Mouse (Mus musculus) embryonic facial prominence, embryonic 12.5 days (tissue): ENCODE data around the gene Ankrd27. TPM values are rescaled to one million over a fixed set of nuclear protein-coding genes. Genes with fewer than 3 reads are reported as not detected.

ENCODE experiments used
- ATAC-seq: fragments of 200-750 bp; cut with Nextera tagmentation; 2 replicates; pipeline ENCODE4 v1.8.0; 2017; ENCODE audit not compliant: insufficient number of reproducible peaks, insufficient read depth, low FRiP score, low TSS enrichment
- H3K27ac ChIP-seq: fragments of 300-500 bp; sonication (generic); 2 replicates; pipeline ENCODE4 v1.5.1; 2016; ENCODE audit warnings: mild to moderate bottlenecking
- H3K27me3 ChIP-seq: fragments of 300-500 bp; sonication (generic); 2 replicates; pipeline ENCODE4 v1.6.1; 2016; ENCODE audit warnings: mild to moderate bottlenecking, moderate library complexity
- H3K36me3 ChIP-seq: fragments of 300-500 bp; sonication (generic); 2 replicates; pipeline ENCODE4 v1.6.1; 2016; ENCODE audit warnings: mild to moderate bottlenecking
- H3K4me1 ChIP-seq: fragments of 300-500 bp; sonication (generic); 2 replicates; pipeline ENCODE4 v1.6.1; 2016
- H3K4me2 ChIP-seq: fragments of 300-500 bp; sonication (generic); replicated peaks from 2 replicates; pipeline ENCODE4 v1.6.1; 2016; ENCODE audit warnings: mild to moderate bottlenecking, moderate library complexity
- H3K4me3 ChIP-seq: fragments of 300-500 bp; sonication (generic); 2 replicates; pipeline ENCODE4 v1.5.1; 2016; ENCODE audit warnings: mild to moderate bottlenecking
- H3K9ac ChIP-seq: fragments of 300-500 bp; sonication (generic); 2 replicates; pipeline ENCODE4 v1.6.1; 2016; ENCODE audit warnings: mild to moderate bottlenecking, moderate library complexity
- H3K9me3 ChIP-seq: fragments of 300-500 bp; sonication (generic); 2 replicates; pipeline ENCODE4 v1.6.1; 2016; ENCODE audit warnings: mild to moderate bottlenecking, moderate library complexity
- WGBS: fragments of 180-500 bp; shearing (Covaris S2); methylation state at CpG from one replicate; pipeline ENCODE4 v1.1.7; 2016; 5-methylcytosine and 5-hydroxymethylcytosine counted together
- polyA plus RNA-seq: library from polyadenylated mRNA; unstranded; fragments of >200 nt; fragmentation: Nextera tagmentation; extraction: Ambion mirVana; gene quantifications from 2 replicates; pipeline ENCODE4 v1.2.1, GENCODE M21; 2016

The Ankrd27 gene
- polyA plus RNA-seq, 1 experiment from 2014 or later = 41.6 TPM

- no peaks in the 10 kb centered on the region for H3K9me3 ChIP-seq
- H3K4me3 ChIP-seq = no peak overlapping the region
- H3K4me1 ChIP-seq = no peaks in the 10 kb centered on the region
- peaks cover 75% of the 10 kb centered on the region for H3K36me3 ChIP-seq
- H3K9ac ChIP-seq = no peak overlapping the region
- no peak for ATAC-seq
- no peaks in the 10 kb centered on the region for H3K27me3 ChIP-seq
- WGBS = 85% methylated on average over 10 of the region's 10 CpGs
- no peak overlapping the region for H3K4me2 ChIP-seq
- H3K27ac ChIP-seq = no peak overlapping the region
Measured at GRCm38 (mm10) chr7:35606816-35607215, 20.8 kb downstream of the Ankrd27 start.

DNA sequence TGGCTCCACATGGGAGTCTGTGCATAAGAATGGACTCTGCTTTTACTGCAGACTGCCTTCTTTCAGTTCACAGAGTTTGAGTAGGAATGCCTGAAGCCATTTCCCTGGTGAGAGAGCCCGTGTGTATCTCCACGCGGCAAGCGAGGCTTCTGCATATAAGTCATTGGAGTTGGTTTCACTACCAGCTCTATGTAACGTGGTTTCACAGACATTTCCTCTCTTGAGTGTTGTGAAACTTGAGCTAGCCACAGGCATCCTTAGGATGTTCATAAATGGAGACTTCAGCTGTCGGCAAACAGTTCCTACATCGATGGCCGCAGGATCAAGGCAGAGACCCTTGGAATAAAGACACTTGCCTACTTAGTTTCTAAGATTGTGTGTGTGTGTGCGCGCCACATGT, 23.2 kb downstream of the Ankrd27 start:
- Histone ChIP-seq H3K27me3 (no peaks in the 10 kb centered on the region), H3K4me2 (no peak overlapping the region), H3K9me3 (no peaks in the 10 kb centered on the region), H3K4me3 (no peak overlapping the region), H3K9ac (no peak overlapping the region), H3K27ac (no peak overlapping the region), H3K4me1 (no peaks in the 10 kb centered on the region), H3K36me3 (peaks cover 76% of the 10 kb centered on the region)
- 87% methylated on average over 10 of the region's 10 CpGs for WGBS
- no peak for ATAC-seq

DNA sequence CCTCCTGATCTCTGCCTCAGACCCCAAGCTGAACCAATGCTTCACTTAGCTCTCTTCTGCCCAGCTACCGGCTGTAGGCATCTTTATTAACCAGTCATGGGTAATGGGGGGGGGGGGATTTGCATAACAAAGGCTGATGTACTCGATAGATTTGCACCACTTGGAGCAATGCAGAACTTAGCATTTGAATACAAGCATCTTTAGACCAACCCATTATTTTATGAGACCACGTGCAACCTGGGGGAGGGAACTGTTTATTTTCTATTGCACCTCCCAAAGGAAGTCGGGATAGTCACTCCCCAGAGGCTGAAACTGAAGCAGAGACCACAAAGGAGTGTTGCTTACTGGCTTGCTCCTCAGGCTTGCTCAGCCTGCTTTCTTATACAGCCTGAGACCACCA, 31.5 kb downstream of the Ankrd27 start:
- Histone ChIP-seq H3K27me3 (no peaks in the 10 kb centered on the region), H3K27ac (no peak overlapping the region)
- WGBS = 79% methylated on average over 4 of the region's 4 CpGs

GRCm38 (mm10) chr7:35622626-35623025, 36.6 kb downstream of the Ankrd27 start:
- Histone ChIP-seq H3K27ac (no peak overlapping the region), H3K9ac (no peak overlapping the region), H3K4me2 (no peak overlapping the region), H3K4me1 (no peaks in the 10 kb centered on the region), H3K4me3 (no peak overlapping the region), H3K36me3 (peaks cover 67% of the 10 kb centered on the region), H3K9me3 (no peaks in the 10 kb centered on the region), H3K27me3 (no peaks in the 10 kb centered on the region)
- 93% methylated on average over 10 of the region's 10 CpGs for WGBS
- no peak for ATAC-seq

More for the DNA sequence above, 31.5 kb downstream of the Ankrd27 start:
- no peak overlapping the region for H3K4me2 ChIP-seq
- H3K4me1 ChIP-seq = no peaks in the 10 kb centered on the region
- no peak overlapping the region for H3K4me3 ChIP-seq
- no peak for ATAC-seq
- no peaks in the 10 kb centered on the region for H3K9me3 ChIP-seq
- no peak overlapping the region for H3K9ac ChIP-seq
- H3K36me3 ChIP-seq = peaks cover 69% of the 10 kb centered on the region

DNA sequence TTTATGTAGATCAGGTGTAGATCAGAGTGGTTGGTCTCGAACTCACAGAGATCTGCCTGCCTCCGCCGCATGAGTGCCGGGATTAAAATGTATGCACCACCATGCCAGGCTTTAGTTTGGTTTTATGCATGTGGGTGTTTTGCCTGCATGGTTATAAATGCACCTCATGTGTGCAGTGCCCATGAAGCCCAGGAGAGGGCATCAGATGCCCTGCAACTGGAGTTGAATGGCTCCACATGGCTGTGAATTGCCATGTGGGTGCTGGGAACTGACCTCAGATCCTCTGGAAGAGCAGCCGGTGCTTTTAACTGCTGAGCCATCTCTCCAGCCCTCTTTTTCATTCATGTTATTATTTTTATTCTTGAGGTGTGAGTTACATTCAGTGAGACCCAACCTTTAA, 40.0 kb downstream of the Ankrd27 start:
- H3K4me3 ChIP-seq = no peak overlapping the region
- no peaks in the 10 kb centered on the region for H3K9me3 ChIP-seq
- H3K4me1 ChIP-seq = no peaks in the 10 kb centered on the region
- ATAC-seq = no peak
- 95% methylated on average over 5 of the region's 5 CpGs for WGBS
- no peak overlapping the region for H3K9ac ChIP-seq
- no peak overlapping the region for H3K4me2 ChIP-seq
- H3K36me3 ChIP-seq = peaks cover 76% of the 10 kb centered on the region
- H3K27ac ChIP-seq = no peak overlapping the region
- H3K27me3 ChIP-seq = no peaks in the 10 kb centered on the region

- H3K36me3 ChIP-seq = peaks cover 72% of the 10 kb centered on the region
- no peak overlapping the region for H3K4me2 ChIP-seq
- no peak overlapping the region for H3K27ac ChIP-seq
- no peaks in the 10 kb centered on the region for H3K9me3 ChIP-seq
- no peak overlapping the region for H3K9ac ChIP-seq
- 93% methylated on average over 10 of the region's 10 CpGs for WGBS
- H3K4me1 ChIP-seq = no peaks in the 10 kb centered on the region
- H3K27me3 ChIP-seq = no peaks in the 10 kb centered on the region
- no peak for ATAC-seq
- H3K4me3 ChIP-seq = no peak overlapping the region
Measured at GRCm38 (mm10) chr7:35627371-35627770, 41.3 kb downstream of the Ankrd27 start.

- H3K4me1 ChIP-seq = no peaks in the 10 kb centered on the region
- no peak overlapping the region for H3K9ac ChIP-seq
- no peak overlapping the region for H3K27ac ChIP-seq
- H3K4me2 ChIP-seq = no peak overlapping the region
- WGBS = 73% methylated on average over 5 of the region's 5 CpGs
- H3K4me3 ChIP-seq = no peak overlapping the region
- ATAC-seq = no peak
- no peaks in the 10 kb centered on the region for H3K9me3 ChIP-seq
- H3K27me3 ChIP-seq = no peaks in the 10 kb centered on the region
- peaks cover 63% of the 10 kb centered on the region for H3K36me3 ChIP-seq
Measured at GRCm38 (mm10) chr7:35628496-35628895, 42.5 kb downstream of the Ankrd27 start.

- no peak for ATAC-seq
- 73% methylated on average over 6 of the region's 6 CpGs for WGBS
- H3K36me3 ChIP-seq = peaks cover 62% of the 10 kb centered on the region
Measured at GRCm38 (mm10) chr7:35636229-35636628, 50.2 kb downstream of the Ankrd27 start.

DNA sequence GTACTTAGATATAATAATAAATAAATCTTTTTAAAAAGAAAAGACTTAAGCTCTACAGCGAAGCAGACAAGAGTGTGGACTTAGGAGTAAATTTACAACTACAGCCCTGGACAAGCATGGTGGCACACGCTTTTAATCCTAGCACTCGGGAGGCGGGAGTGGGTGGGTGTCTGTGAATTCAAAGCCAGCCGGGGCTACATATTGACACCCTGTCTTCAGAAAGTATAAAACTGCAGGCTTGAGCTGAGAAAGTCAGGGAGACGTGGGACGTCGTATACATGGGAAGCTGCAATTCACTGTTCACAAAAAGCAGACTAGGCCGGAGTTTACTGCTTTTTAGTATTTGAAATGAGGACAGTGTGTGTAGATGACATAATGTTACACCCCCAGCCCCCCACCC, 50.8 kb downstream of the Ankrd27 start:
- 93% methylated on average over 9 of the region's 9 CpGs for WGBS
- H3K4me3 ChIP-seq = no peak overlapping the region
- no peaks in the 10 kb centered on the region for H3K4me1 ChIP-seq
- no peaks in the 10 kb centered on the region for H3K27me3 ChIP-seq
- no peaks in the 10 kb centered on the region for H3K9me3 ChIP-seq
- H3K9ac ChIP-seq = no peak overlapping the region
- H3K36me3 ChIP-seq = peaks cover 63% of the 10 kb centered on the region
- no peak overlapping the region for H3K4me2 ChIP-seq
- H3K27ac ChIP-seq = no peak overlapping the region
- no peak for ATAC-seq

More at GRCm38 (mm10) chr7:35636229-35636628, 50.2 kb downstream of the Ankrd27 start:
- Histone ChIP-seq H3K4me3 (no peak overlapping the region), H3K9me3 (no peaks in the 10 kb centered on the region), H3K4me2 (no peak overlapping the region), H3K9ac (no peak overlapping the region), H3K4me1 (no peaks in the 10 kb centered on the region), H3K27ac (no peak overlapping the region), H3K27me3 (no peaks in the 10 kb centered on the region)

GRCm38 (mm10) chr7:35640072-35640471, 54.0 kb downstream of the Ankrd27 start:
- 84% methylated on average over 6 of the region's 6 CpGs for WGBS
- ATAC-seq = no peak
- no peaks in the 10 kb centered on the region for H3K4me1 ChIP-seq
- H3K36me3 ChIP-seq = peaks cover 78% of the 10 kb centered on the region
- H3K4me3 ChIP-seq = no peak overlapping the region
- no peak overlapping the region for H3K27ac ChIP-seq
- H3K27me3 ChIP-seq = no peaks in the 10 kb centered on the region
- no peaks in the 10 kb centered on the region for H3K9me3 ChIP-seq
- no peak overlapping the region for H3K4me2 ChIP-seq
- H3K9ac ChIP-seq = no peak overlapping the region

DNA sequence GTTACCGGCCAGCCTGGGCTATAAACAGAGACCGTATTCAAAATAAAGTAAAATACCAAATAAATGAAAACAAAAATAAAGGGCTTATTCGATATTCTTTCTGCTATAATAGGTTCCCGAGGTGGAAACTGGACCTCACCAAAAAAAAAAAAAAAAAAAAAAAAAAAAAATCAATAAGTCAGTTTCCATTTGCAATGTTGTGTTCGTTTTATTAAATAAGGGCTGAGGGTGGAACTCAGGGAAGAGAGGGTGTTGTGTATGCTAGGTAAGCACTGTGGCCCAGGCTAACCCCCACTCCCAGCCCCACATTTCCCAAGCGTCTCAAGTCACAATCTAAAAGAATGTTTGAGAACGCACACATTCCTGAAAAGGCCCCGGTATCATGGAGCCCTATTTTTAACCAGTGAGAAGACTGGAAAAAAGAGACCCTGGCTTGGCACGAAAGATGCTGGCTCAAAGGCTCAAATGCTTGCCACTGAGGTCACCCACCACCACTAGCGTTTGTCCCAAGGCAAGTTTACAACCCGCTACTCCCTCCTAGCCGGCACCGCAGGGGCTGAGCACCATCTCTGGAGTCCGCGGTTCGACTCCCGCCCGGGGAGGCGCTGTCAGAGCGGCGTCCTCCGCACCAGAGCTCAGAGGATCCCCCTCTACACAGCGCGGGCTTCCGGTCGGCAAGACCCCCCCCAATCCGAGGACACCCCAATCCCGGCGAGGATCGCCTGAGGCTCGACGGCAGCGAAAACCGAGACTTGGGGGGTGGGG, 60.5 kb downstream of the Ankrd27 start:
- WGBS = 10% methylated on average over 34 of the region's 34 CpGs
- Histone ChIP-seq H3K4me1 (no peaks in the 10 kb centered on the region), H3K27ac (peak overlapping the region; percentile 82), H3K9ac (peak overlapping the region; percentile 94), H3K36me3 (peaks cover 38% of the 10 kb centered on the region), H3K4me2 (peak overlapping the region; percentile 62), H3K9me3 (no peaks in the 10 kb centered on the region), H3K4me3 (peak overlapping the region; percentile 97), H3K27me3 (no peaks in the 10 kb centered on the region)
- ATAC-seq = peak; percentile 69

DNA sequence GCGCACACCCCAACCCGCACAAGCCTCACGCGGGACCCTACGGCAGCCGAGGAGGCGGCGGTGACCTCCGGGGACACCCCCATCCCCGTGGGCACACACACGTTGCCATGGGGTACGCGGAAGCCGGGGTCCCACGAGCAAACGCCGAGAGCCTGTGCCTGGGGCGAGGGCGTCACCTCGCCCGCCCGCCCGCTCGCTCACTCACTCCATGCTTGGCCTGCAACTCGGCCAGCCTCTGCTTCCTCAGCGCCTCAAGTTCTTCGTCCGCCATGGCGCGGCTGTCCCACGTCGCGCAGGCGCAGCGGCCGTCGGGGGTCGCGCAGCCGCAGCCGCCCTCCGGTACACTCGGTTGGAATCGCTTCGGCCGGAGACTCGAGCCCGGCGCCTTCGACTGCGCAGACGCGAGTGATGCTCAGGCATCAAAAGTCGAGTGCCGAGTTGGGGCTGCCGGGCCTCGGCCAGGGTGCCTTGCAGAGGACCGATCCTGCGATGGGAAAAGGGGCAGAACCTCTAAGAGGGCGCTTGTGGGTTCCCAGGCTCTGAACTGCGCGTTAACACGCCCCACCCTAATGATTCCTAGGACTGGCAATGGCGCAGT, 61.2 kb downstream of the Ankrd27 start, which contains the start of gene Pdcd5:
Gene Pdcd5 (minus strand): TSS at position 421 of the 598 bp plus-strand sequence.
- Histone ChIP-seq H3K9me3 (no peaks in the 10 kb centered on the region), H3K9ac (peak within 1 kb of the TSS; percentile 94), H3K4me3 (peak within 1 kb of the TSS; percentile 97), H3K4me2 (peak within 1 kb of the TSS; percentile 62), H3K4me1 (no peaks in the 10 kb centered on the region), H3K27ac (peak within 1 kb of the TSS; percentile 82), H3K36me3 (peaks cover 33% of the 10 kb centered on the region), H3K27me3 (no peaks in the 10 kb centered on the region)
- peak; percentile 89 for ATAC-seq
- WGBS = under 1% methylated on average over 63 of the region's 64 CpGs
